Mouse (Mus musculus): Measurements from ENCODE around the gene Lrig2. TPM values are rescaled to one million over a fixed set of nuclear protein-coding genes. Genes with fewer than 3 reads are reported as not detected.

Lrig2 gene
- polyA plus RNA-seq, 1 experiment from 2014 or later: 27.7 TPM

DNA sequence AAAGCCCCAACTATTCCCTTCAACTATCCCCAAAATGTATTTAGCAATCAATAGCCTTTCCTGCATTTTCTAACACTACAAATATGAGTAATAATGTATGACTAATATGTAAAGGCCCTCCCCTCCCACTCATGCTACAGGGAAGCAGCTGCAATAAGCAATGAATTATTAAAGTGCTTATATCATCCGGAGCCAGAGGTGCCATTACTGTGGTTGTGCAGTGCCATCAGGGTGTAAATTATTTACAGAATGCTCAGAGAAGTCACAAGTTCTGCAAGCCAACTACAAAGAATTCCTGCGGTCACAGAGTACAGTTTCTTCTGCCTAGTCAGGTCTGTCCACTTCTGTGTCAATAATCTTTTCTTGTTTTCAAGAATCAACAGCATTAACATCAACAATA is 10.8 kb downstream of the Lrig2 start:
- 89% methylated on average over 2 of the region's 2 CpGs for WGBS
- no peak overlapping the region for H3K27ac ChIP-seq
- no peaks in the 10 kb centered on the region for H3K27me3 ChIP-seq
- no peaks in the 10 kb centered on the region for H3K9me3 ChIP-seq
- no peak overlapping the region for H3K9ac ChIP-seq
- no peak overlapping the region for H3K4me2 ChIP-seq (replicated peaks)
- H3K36me3 ChIP-seq: peaks cover 10% of the 10 kb centered on the region
- no peak overlapping the region for H3K4me3 ChIP-seq
- ATAC-seq (ENCODE audit: insufficient number of reproducible peaks, insufficient read depth, low FRiP score, low TSS enrichment): no peak
- no peaks in the 10 kb centered on the region for H3K4me1 ChIP-seq

GRCm38 (mm10) chr3:104496176-104496575 is 15.5 kb downstream of the Lrig2 start:
- Histone ChIP-seq H3K9me3 (no peaks in the 10 kb centered on the region), H3K36me3 (peaks cover 26% of the 10 kb centered on the region), H3K27me3 (no peaks in the 10 kb centered on the region), H3K9ac (no peak overlapping the region), H3K27ac (no peak overlapping the region), H3K4me3 (no peak overlapping the region), H3K4me2 (replicated peaks) (no peak overlapping the region), H3K4me1 (no peaks in the 10 kb centered on the region)
- 89% methylated on average over 4 of the region's 4 CpGs for WGBS
- no peak for ATAC-seq (ENCODE audit: insufficient number of reproducible peaks, insufficient read depth, low FRiP score, low TSS enrichment)

- no peak for ATAC-seq (ENCODE audit: insufficient number of reproducible peaks, insufficient read depth, low FRiP score, low TSS enrichment)
- no peak overlapping the region for H3K4me3 ChIP-seq
- H3K4me1 ChIP-seq: no peaks in the 10 kb centered on the region
- no peak overlapping the region for H3K27ac ChIP-seq
- no peaks in the 10 kb centered on the region for H3K9me3 ChIP-seq
- H3K27me3 ChIP-seq: no peaks in the 10 kb centered on the region
- no peak overlapping the region for H3K9ac ChIP-seq
- 70% methylated on average over 1 of the region's 1 CpGs for WGBS
- H3K36me3 ChIP-seq: peaks cover 36% of the 10 kb centered on the region
- no peak overlapping the region for H3K4me2 ChIP-seq (replicated peaks)
Observed at GRCm38 (mm10) chr3:104480946-104481719, 30.6 kb downstream of the Lrig2 start.

- H3K4me3 ChIP-seq: no peak overlapping the region
- H3K27me3 ChIP-seq: no peaks in the 10 kb centered on the region
- 98% methylated on average over 1 of the region's 1 CpGs for WGBS
- no peaks in the 10 kb centered on the region for H3K4me1 ChIP-seq
- peaks cover 37% of the 10 kb centered on the region for H3K36me3 ChIP-seq
- no peak overlapping the region for H3K27ac ChIP-seq
- H3K9ac ChIP-seq: no peak overlapping the region
- no peak for ATAC-seq (ENCODE audit: insufficient number of reproducible peaks, insufficient read depth, low FRiP score, low TSS enrichment)
- no peaks in the 10 kb centered on the region for H3K9me3 ChIP-seq
- no peak overlapping the region for H3K4me2 ChIP-seq (replicated peaks)
Observed at GRCm38 (mm10) chr3:104478056-104478455, 33.7 kb downstream of the Lrig2 start.

GRCm38 (mm10) chr3:104469421-104469820 is 42.3 kb downstream of the Lrig2 start:
- Histone ChIP-seq H3K4me1 (no peaks in the 10 kb centered on the region), H3K4me2 (replicated peaks) (no peak overlapping the region), H3K27me3 (no peaks in the 10 kb centered on the region), H3K36me3 (peaks cover 30% of the 10 kb centered on the region), H3K27ac (no peak overlapping the region), H3K9ac (no peak overlapping the region), H3K9me3 (no peaks in the 10 kb centered on the region), H3K4me3 (no peak overlapping the region)
- ATAC-seq (ENCODE audit: insufficient number of reproducible peaks, insufficient read depth, low FRiP score, low TSS enrichment): no peak
- 68% methylated on average over 3 of the region's 3 CpGs for WGBS

GRCm38 (mm10) chr3:104461226-104461625 is 50.5 kb downstream of the Lrig2 start:
- Histone ChIP-seq H3K4me2 (replicated peaks) (no peak overlapping the region), H3K9me3 (no peaks in the 10 kb centered on the region), H3K9ac (no peak overlapping the region), H3K27me3 (no peaks in the 10 kb centered on the region), H3K36me3 (peaks cover 84% of the 10 kb centered on the region), H3K4me3 (no peak overlapping the region), H3K27ac (no peak overlapping the region), H3K4me1 (no peaks in the 10 kb centered on the region)
- no peak for ATAC-seq (ENCODE audit: insufficient number of reproducible peaks, insufficient read depth, low FRiP score, low TSS enrichment)
- 73% methylated on average over 2 of the region's 2 CpGs for WGBS

DNA sequence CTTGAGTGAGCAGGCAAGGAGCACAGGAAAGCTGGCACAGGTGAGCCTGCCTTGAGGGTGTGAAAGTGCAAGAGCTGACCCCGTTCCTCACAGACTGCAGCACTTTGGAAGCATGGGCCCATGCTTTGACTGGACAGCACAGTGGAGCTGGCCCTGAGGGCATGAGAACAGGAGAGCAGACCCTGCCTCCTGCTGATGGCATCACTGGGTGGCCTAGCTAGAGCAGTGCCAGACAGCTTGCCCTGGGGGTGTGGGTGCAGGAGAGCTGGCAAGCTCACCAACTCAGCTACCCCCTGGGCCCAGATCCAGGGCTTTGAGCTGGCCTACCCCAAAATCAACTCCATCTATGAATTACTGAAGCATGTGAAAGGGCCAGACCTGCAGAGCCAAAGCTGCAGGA is 53.1 kb downstream of the Lrig2 start:
- no peak overlapping the region for H3K9ac ChIP-seq
- no peaks in the 10 kb centered on the region for H3K27me3 ChIP-seq
- no peak overlapping the region for H3K27ac ChIP-seq
- 75% methylated on average over 1 of the region's 1 CpGs for WGBS
- H3K4me1 ChIP-seq: no peaks in the 10 kb centered on the region
- no peak for ATAC-seq (ENCODE audit: insufficient number of reproducible peaks, insufficient read depth, low FRiP score, low TSS enrichment)
- H3K9me3 ChIP-seq: no peaks in the 10 kb centered on the region
- H3K36me3 ChIP-seq: peaks cover 72% of the 10 kb centered on the region
- H3K4me3 ChIP-seq: no peak overlapping the region
- no peak overlapping the region for H3K4me2 ChIP-seq (replicated peaks)

DNA sequence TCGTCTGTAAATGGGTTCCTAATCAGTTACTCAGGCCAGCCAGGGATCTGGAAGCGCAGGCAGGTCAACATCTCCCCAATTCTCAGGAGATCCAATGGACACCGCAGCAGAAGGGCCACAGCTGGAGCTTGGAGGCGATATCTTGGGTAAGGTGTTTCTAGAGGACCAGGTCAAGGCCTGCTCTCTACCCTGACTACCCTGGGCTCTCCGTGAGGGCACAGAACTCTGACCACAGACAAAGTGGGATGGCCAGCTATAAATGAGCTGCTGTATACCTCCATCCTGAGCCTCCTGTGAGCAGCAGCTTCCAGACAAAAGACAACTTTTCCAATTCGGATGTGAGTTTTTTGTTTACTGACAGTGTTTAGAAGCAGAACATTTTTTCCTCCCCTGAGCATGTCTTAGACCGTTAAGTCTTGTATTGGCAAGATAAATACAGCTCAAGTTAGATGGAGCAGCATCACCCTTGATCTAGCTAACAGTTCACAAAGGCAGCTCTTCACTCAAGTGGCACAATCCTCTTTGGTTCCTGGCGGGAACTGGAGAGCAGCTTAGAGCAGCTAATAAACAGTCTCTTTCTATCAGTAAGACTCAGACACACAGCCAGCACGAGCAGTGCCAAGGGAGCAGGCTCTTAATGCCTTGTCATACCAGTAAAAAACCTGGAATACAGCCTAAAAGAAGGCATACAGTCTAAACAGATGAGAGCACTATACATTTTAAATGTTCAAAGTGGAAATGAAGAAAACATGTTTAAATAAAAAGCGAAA is 56.0 kb downstream of the Lrig2 start:
- Histone ChIP-seq H3K36me3 (peaks cover 51% of the 10 kb centered on the region), H3K27me3 (no peaks in the 10 kb centered on the region), H3K4me2 (replicated peaks) (no peak overlapping the region), H3K4me3 (no peak overlapping the region), H3K9me3 (no peaks in the 10 kb centered on the region), H3K27ac (no peak overlapping the region), H3K4me1 (no peaks in the 10 kb centered on the region), H3K9ac (no peak overlapping the region)
- 88% methylated on average over 10 of the region's 10 CpGs for WGBS
- no peak for ATAC-seq (ENCODE audit: insufficient number of reproducible peaks, insufficient read depth, low FRiP score, low TSS enrichment)

- Histone ChIP-seq H3K4me1 (no peaks in the 10 kb centered on the region), H3K4me3 (no peak overlapping the region), H3K36me3 (no peaks in the 10 kb centered on the region), H3K9me3 (no peaks in the 10 kb centered on the region), H3K4me2 (replicated peaks) (no peak overlapping the region), H3K27ac (no peak overlapping the region), H3K9ac (no peak overlapping the region), H3K27me3 (no peaks in the 10 kb centered on the region)
- WGBS: 67% methylated on average over 2 of the region's 2 CpGs
- ATAC-seq (ENCODE audit: insufficient number of reproducible peaks, insufficient read depth, low FRiP score, low TSS enrichment): no peak
Observed at GRCm38 (mm10) chr3:104447240-104447639, 64.5 kb downstream of the Lrig2 start.

DNA sequence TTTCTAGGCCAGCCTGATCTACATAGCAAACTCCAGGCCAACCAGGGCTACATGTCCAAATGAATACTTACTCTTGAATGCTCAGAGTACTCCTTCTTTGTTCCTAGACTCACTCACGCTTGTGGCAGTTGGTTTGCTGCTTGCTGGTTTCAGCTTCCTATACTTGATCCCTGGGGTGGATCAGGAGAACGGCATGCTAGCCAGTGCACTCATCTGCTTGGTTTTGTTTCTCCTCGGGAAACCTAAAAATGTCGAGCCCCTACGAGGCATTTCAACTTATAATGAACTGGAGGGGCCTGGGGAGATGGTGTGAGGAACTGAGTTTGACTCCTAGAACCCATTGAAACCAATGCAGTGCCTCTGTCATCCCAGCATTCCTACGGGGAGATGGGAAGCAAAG is 65.0 kb downstream of the Lrig2 start:
- H3K4me1 ChIP-seq: no peaks in the 10 kb centered on the region
- H3K9me3 ChIP-seq: no peaks in the 10 kb centered on the region
- 78% methylated on average over 6 of the region's 6 CpGs for WGBS
- no peaks in the 10 kb centered on the region for H3K27me3 ChIP-seq
- no peak overlapping the region for H3K4me2 ChIP-seq (replicated peaks)
- H3K36me3 ChIP-seq: no peaks in the 10 kb centered on the region
- H3K9ac ChIP-seq: no peak overlapping the region
- H3K4me3 ChIP-seq: no peak overlapping the region
- no peak for ATAC-seq (ENCODE audit: insufficient number of reproducible peaks, insufficient read depth, low FRiP score, low TSS enrichment)
- no peak overlapping the region for H3K27ac ChIP-seq

GRCm38 (mm10) chr3:104445576-104445975 is 66.1 kb downstream of the Lrig2 start:
- no peak overlapping the region for H3K27ac ChIP-seq
- no peaks in the 10 kb centered on the region for H3K27me3 ChIP-seq
- ATAC-seq (ENCODE audit: insufficient number of reproducible peaks, insufficient read depth, low FRiP score, low TSS enrichment): no peak
- H3K4me1 ChIP-seq: no peaks in the 10 kb centered on the region
- WGBS: 46% methylated on average over 6 of the region's 6 CpGs
- no peaks in the 10 kb centered on the region for H3K9me3 ChIP-seq
- no peak overlapping the region for H3K9ac ChIP-seq
- no peak overlapping the region for H3K4me3 ChIP-seq
- H3K36me3 ChIP-seq: no peaks in the 10 kb centered on the region
- H3K4me2 ChIP-seq (replicated peaks): no peak overlapping the region

GRCm38 (mm10) chr3:104444946-104445460 is 66.7 kb downstream of the Lrig2 start:
- no peak overlapping the region for H3K4me3 ChIP-seq
- H3K9ac ChIP-seq: no peak overlapping the region
- 72% methylated on average over 3 of the region's 3 CpGs for WGBS
- H3K27ac ChIP-seq: no peak overlapping the region
- no peak overlapping the region for H3K4me2 ChIP-seq (replicated peaks)
- no peaks in the 10 kb centered on the region for H3K4me1 ChIP-seq
- no peaks in the 10 kb centered on the region for H3K36me3 ChIP-seq
- no peak for ATAC-seq (ENCODE audit: insufficient number of reproducible peaks, insufficient read depth, low FRiP score, low TSS enrichment)
- no peaks in the 10 kb centered on the region for H3K9me3 ChIP-seq
- H3K27me3 ChIP-seq: no peaks in the 10 kb centered on the region

All from embryonic facial prominence, embryonic 12.5 days (tissue).